Mouse (Mus musculus) spleen, adult 2 months (tissue): ENCODE results near the gene Rnf144a.

Source experiments
- CTCF ChIP-seq: fragments of 200-500 bp; IDR thresholded peaks from 2 replicates; pipeline ENCODE4 v1.5.1; 2011; ENCODE audit warnings: mild to moderate bottlenecking, inconsistent platforms; ENCODE audit not compliant: insufficient read depth, insufficient read length, insufficient replicate concordance; ENCODE audit errors: extremely low read depth
- POLR2A ChIP-seq: fragments of 200-500 bp; IDR thresholded peaks from 2 replicates; pipeline ENCODE4 v1.6.1; 2011; ENCODE audit warnings: low read depth, low read length, inconsistent platforms

DNA sequence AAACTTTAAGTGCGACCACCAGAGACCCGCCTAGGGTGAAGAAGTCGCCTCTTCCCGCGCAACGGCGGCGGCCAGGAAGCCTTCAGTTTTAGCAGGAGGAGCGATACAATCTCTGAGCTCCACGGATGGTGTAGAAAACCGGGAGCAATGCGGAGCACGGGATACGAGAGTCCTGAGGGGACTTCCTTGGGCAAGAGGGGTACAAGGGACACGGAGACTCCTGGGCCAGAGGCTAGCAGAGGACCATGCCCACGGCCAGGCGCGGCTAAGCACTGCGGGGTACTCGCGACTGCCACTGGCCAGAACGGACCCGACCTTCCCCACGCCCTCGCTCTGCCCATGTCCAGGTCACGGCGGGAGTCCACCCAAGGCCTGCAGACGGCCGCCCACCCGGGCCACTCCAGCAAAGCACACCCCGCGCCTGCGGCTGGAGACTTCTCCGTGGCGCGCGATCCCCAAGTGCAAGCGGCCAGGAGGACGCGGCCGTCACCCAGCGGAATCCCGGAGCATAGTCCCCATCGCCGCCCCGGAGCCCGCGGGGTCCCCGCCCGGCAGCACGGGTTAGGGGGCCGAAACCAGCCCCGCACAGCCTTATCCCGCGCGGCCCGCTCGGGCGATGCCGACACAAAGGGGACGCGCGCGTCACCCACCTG is 477 bp downstream of the Rnf144a start:
- no peak for TF ChIP-seq POLR2A
- no peak for TF ChIP-seq CTCF
